In genomic region chr14:47937081-47937651, GRCm38 (mm10) we compare ENCODE assay signal across 14 mouse cellular contexts.
DNase-seq lines count a peak whose midpoint lies in the region; TF ChIP-seq lines count a peak whose summit lies in the region.
"Had no signal": no experiment of that assay in that cellular context is flagged by ENCODE, and none has a peak within 500 bp of the region (broad histone marks: within the 10 kb centered on the region; RNA-seq: fewer than 3 reads in every experiment).

No protein-coding gene starts in this region.

- no peak overlapping the region for H3K4me3 ChIP-seq in layer of hippocampus, adult 2 months
- H3K4me3 ChIP-seq: heart, embryonic 15.5 days; left cerebral cortex, adult 2 months had no signal

- 0 out of 2 replicates have a peak overlapping the region, but pooled peaks have one; percentile 5 for H3K27ac ChIP-seq in layer of hippocampus, adult 2 months
- H3K27ac ChIP-seq: heart, embryonic 15.5 days; left cerebral cortex, adult 2 months; liver, embryonic 14.5 days had no signal

- TF ChIP-seq CTCF in layer of hippocampus, adult 2 months (conservative IDR thresholded peaks at IDR 0.05) = no peak

- DNase-seq in cerebellum, postnatal 14 days = peak; percentile 56 to 64
- no peak for DNase-seq in cerebellum, postnatal 36 days
- DNase-seq in layer of hippocampus, adult 2 months (ENCODE audit: low spot score in 2 of 2) = no peak
- DNase-seq in layer of hippocampus, adult 9-10 months (ENCODE audit: low spot score) = no peak
- DNase-seq in Muller cell, postnatal 12 days (ENCODE audit: inconsistent ontology term) = peak; percentile 58
- DNase-seq in layer of hippocampus, postnatal 14 days (ENCODE audit: low spot score in 2 of 2) = peak; percentile 37 to 65
- DNase-seq in kidney, adult 11 months = no peak
- no peak for DNase-seq in thymus, postnatal 14 days
- DNase-seq: cerebellum, adult 18-20 months; kidney, adult 9 months; thymus, adult 2 months had no signal

Comparison
In these comparisons a context has a peak if more than half of its experiments do, and no peak if none do; other contexts are left out.
1. DNase-seq: peak in cerebellum, postnatal 14 days (2 of 2), Muller cell, postnatal 12 days (single experiment) and layer of hippocampus, postnatal 14 days (2 of 2); none in cerebellum, postnatal 36 days (0 of 2), layer of hippocampus, adult 2 months (0 of 2), layer of hippocampus, adult 9-10 months (single experiment), kidney, adult 11 months (single experiment) and thymus, postnatal 14 days (single experiment).